Mouse (Mus musculus): ENCODE measurements around the gene Hs3st3a1.

Hs3st3a1 gene

DNA sequence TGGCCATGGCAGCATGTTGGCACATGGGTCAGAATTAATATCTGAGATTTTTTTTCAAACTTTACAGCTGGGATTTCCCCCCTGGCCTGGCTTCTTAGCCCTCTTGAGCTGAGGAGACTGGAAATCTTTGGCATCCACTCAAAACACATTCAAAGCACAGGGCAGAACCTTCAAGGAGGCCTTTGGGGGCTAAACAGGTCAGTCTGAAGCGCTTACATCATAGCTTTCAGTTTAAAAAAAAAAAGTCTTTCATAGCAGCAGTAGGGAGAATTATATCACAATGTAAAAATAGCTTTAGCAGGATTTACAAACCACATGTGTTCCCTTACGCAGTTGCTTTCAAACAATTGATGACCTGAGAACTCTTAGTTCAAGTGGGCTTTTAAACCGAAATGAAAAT lies 46.3 kb downstream of the Hs3st3a1 start:
- ATAC-seq (ENCODE audit: insufficient number of reproducible peaks, low FRiP score, low TSS enrichment): no peak

DNA sequence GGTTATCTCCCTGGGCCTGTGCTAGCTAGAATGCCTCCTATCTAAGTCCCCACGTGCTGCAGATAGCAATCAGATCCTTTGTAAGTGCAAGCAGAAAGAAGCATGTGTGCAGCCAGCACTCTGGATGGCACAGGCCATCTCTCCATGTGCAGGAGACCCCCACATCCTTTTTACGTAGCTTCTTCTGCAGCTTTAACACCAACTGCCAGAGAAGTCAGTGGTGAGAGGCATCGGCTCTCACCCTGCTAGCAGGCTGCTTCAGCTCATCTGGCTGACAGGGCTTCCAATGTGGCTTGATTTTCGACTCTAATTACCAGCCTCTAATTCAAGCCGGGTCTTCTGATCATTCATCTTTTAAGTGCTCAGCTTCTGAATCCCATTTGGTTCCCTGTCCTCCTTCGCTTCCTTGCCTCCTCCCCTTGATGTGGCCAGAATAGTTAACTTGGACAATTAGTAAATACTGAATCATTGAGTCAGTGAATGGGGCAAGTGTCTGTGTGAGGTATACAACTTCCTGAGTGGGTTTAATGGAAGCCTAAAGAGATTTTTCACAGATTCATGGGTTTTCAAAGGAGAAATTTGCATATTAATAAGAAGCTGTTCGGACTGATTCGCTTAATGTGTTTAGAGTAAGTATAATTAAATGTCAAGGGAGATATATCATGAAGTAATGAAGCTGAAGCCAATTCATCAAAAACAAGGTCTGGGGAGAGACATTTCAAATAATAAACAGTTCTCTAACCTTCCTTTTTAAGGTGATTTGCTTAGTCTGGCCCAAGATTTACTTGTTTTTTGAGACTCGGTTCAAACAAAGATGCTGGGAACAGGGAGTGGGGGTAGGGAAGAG lies 54.7 kb downstream of the Hs3st3a1 start:
- ATAC-seq (ENCODE audit: insufficient number of reproducible peaks, low FRiP score, low TSS enrichment): no peak

GRCm38 (mm10) chr11:64494448-64494847 lies 59.3 kb downstream of the Hs3st3a1 start:
- ATAC-seq (ENCODE audit: insufficient number of reproducible peaks, low FRiP score, low TSS enrichment): no peak

DNA sequence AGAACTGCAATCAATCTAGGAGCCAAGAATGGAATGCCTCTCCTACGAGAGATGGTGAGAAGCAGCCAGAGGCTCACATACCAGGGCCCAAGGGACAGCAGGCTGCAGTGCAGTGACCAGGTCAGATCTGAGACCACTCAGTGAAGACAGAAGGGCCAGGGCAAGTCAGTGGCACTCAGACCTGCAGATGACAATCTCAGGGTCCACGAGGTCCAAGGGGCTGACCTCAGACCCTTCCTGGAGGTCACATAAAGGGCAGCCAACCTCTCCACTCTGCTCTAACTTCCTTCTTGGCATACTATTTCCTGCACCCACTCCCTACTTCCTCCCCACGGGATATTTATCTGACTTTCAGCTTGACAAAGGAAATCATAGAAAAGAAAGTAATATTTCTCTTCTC lies 60.8 kb downstream of the Hs3st3a1 start:
- no peak for ATAC-seq (ENCODE audit: insufficient number of reproducible peaks, low FRiP score, low TSS enrichment)

DNA sequence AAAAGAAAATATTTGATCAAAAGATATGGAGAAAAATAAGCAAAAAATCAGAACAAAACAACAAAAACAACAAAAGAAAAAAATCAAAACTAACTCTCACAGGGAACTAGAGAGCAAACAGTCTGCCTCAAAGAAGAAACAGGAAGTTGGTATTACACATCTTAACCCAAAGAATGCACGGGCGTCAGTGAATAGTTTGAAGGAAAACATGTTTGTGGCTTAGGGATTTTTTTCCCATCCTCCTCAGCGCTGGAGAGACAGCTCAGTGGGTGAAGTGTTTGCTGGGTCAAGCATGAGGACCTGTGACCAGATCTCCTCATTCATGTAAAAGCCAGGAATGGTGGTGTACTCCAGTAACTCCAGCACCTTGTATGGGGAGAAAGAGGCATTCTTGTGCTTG lies 61.5 kb downstream of the Hs3st3a1 start:
- no peak for ATAC-seq (ENCODE audit: insufficient number of reproducible peaks, low FRiP score, low TSS enrichment)

GRCm38 (mm10) chr11:64500536-64501112 lies 65.5 kb downstream of the Hs3st3a1 start:
- ATAC-seq (ENCODE audit: insufficient number of reproducible peaks, low FRiP score, low TSS enrichment): no peak

DNA sequence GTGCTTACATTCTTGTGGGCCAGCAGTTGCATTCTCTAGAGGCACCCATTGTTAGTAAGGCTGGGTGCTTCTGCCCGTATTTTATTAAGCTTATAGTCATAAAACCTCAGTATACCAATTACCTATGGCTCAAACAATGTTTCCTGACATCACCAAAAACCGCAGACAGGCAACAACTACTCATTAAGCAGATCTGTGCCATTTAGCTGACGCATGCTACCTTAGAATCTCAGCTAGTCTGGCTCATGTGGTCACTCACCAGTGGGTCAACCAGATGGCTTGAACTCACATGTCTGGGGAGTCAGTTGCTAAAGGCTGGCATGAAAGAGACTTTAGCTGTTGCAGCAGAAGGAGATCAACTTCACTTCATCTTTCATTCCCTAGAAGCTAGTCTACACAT lies 67.9 kb downstream of the Hs3st3a1 start:
- ATAC-seq (ENCODE audit: insufficient number of reproducible peaks, low FRiP score, low TSS enrichment): no peak

- no peak for ATAC-seq (ENCODE audit: insufficient number of reproducible peaks, low FRiP score, low TSS enrichment)
These were observed 70.8 kb downstream of the Hs3st3a1 start for GRCm38 (mm10) chr11:64505924-64506323.

DNA sequence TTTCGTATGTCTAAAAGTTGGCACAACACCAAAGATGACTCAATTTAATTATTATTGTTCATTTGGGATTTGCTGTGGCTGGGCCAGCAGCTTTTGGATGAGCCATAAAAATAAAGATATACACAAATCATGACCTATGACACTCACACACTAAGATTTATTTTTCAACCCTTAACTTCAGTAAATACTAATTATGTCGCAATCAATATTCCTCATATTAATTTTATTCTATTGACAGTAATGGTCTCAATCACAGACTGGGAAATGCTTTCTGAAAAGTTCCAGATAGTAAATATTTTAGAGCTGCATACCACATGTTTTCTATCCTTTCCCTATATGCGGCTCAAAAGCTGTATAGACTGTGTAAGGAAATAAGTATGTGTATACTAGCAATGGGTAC lies 71.9 kb downstream of the Hs3st3a1 start:
- no peak for ATAC-seq (ENCODE audit: insufficient number of reproducible peaks, low FRiP score, low TSS enrichment)

GRCm38 (mm10) chr11:64509106-64509505 lies 74.0 kb downstream of the Hs3st3a1 start:
- no peak for ATAC-seq (ENCODE audit: insufficient number of reproducible peaks, low FRiP score, low TSS enrichment)

- ATAC-seq (ENCODE audit: insufficient number of reproducible peaks, low FRiP score, low TSS enrichment): no peak
These were observed 77.2 kb downstream of the Hs3st3a1 start for GRCm38 (mm10) chr11:64512301-64512700.

DNA sequence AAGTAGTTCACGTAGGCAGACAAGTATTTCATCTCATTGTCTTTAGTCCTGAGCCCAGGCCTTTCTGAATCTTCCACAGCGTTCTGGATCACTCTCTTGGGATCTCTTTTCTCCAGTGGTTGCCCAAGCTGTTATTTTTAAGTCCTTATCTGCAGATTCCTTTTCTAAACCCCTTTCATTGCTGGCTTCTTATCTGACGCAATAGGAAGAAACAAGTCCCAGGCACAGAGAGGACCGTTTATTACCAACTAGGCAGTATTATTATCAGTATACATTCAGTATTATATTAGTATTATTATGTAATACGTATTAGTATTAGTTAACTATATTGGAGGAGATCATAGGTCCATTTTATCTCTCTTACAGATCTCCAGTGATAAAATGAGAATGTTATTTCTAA lies 78.3 kb downstream of the Hs3st3a1 start:
- ATAC-seq (ENCODE audit: insufficient number of reproducible peaks, low FRiP score, low TSS enrichment): no peak

DNA sequence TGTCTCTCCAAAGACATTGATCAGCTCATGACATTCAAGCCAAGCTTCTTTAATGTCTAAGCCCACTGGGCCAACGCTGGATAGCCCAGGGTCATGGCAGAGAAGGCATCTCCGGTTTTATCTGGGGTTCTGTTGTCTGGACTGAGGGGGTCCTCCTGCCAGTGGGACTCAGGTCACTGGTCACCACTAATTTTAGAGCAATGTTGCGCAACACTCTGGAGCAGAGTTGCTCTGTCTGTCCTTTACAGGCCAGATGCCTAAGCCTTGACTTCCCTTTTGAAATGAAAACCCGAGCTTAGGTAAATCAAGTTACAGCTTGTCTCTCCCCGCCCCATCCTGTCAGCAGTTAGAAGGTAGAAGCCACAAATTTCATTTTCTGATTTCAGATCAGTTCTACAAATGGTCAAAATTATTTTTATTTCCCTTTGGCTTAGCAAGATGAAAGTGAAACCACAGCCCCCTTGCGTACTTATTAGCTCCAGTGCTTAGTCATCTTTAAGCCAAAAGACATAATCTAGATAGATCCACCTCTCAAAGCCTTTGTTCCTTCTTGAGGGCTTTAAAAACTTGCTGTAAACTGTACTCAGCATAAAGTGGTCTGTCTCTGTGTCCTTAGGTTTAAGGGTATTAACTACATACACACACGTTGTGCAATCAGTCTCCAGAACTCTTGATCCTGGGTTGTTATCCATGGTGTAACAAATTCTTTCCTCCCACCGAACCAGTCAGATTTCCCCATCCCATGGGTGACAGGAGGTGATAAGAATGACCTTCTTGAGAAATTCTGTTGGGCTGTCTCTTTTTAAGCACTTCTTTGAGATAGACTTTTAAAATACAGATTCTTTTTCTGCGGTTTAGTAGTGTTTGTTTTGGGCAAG lies 81.8 kb downstream of the Hs3st3a1 start:
- ATAC-seq (ENCODE audit: insufficient number of reproducible peaks, low FRiP score, low TSS enrichment): no peak

DNA sequence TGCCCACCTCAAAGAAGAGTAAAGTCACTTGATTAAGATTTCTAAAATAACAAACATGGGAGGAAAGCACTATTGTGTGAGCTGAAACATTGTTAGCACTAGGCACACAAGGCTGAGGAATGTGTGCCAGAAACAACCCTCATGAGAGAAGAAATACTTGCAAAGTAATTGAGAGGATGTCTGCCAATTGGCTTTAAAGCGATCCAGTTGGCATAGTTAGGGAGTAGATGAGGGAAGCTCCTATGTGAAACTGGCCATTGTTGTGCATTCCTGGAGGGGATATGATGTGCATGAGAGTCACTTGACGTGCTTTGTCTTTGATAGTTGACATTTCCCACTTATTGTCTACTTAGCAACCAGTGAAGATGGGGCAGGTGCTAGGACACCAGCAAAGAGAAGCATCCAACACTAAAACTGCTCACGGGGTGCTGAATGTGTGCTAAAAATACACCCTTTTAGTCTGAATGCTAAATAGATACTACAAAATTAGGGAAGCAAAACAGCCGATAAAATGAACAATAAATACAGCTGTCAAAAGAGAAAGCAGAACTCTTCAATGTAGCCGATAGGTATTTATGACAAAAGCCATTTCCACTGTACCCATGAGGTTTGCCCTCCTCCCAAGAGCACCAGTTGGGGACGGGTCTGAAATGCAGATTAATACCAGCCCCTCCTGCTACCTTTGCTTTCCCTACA lies 83.2 kb downstream of the Hs3st3a1 start:
- ATAC-seq (ENCODE audit: insufficient number of reproducible peaks, low FRiP score, low TSS enrichment): no peak

- no peak for ATAC-seq (ENCODE audit: insufficient number of reproducible peaks, low FRiP score, low TSS enrichment)
These were observed 89.0 kb downstream of the Hs3st3a1 start for GRCm38 (mm10) chr11:64523993-64524570.

DNA sequence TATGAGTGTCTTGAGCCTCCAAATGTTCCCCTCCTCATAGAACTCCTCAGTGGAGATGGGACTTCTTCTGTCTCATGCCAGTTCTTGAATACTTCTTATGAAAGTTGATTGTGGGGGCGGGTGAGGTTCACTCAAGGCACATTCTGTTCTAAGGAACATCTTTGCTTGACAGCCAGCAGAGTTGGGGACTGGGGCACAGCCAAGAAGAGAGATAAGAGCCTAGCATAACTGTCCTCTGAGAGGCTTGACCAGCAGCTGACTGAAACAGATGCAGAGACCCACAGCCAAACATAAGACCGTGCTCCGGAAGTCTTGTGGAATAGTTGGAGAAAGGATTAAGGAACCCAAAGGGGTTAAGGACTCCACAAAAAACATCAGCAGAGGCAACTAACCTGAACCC lies 102.1 kb downstream of the Hs3st3a1 start:
- ATAC-seq (ENCODE audit: insufficient number of reproducible peaks, low FRiP score, low TSS enrichment): no peak

- ATAC-seq (ENCODE audit: insufficient number of reproducible peaks, low FRiP score, low TSS enrichment): no peak
These were observed 106.7 kb downstream of the Hs3st3a1 start for GRCm38 (mm10) chr11:64541866-64542265.

GRCm38 (mm10) chr11:64542335-64542734 lies 107.2 kb downstream of the Hs3st3a1 start:
- ATAC-seq (ENCODE audit: insufficient number of reproducible peaks, low FRiP score, low TSS enrichment): no peak

DNA sequence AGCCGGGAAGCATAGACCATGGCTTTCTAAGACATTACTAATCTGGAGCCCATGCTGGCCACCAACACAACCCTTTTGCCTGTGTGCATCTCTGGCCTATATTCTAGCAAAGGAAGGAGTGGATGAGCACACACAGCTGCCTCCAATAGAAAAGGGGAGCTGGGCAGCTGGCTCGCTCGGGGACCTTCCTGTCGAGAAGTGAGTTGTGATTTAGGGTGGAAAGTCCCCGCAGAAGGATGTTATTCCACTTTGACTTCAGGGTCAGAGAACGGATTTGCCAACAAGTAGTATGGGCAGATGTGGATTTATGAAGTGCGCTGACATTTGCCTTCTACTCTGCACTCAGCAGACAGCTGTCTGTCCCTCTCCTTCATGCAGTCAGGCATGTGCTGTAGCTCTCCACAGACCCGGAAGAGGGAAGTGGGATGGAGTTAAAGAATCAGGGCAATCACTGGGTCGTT lies 108.1 kb downstream of the Hs3st3a1 start:
- ATAC-seq (ENCODE audit: insufficient number of reproducible peaks, low FRiP score, low TSS enrichment): no peak

DNA sequence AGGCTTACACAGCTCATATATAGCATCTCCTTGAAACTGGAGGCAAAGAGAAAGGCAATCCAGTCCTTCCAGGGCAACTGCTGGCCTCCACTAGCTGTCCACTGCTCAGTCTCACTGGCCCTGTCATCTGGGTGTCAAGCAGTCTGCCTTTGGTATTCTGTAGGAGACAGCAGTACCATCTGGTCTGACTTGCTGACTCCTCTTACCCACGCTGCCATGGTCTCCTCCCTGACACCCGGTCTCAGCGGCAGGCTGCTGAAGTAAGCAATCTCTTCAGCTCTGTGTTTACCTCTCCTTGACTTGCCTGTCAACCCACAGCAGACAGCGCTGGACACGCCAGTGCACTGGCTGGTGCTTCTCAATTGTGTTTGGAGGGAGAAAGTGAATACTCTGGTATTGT lies 109.1 kb downstream of the Hs3st3a1 start:
- no peak for ATAC-seq (ENCODE audit: insufficient number of reproducible peaks, low FRiP score, low TSS enrichment)
